Mouse (Mus musculus) left cerebral cortex, adult 18-20 months (tissue): Measurements from ENCODE around the gene Cblb. TPM values are rescaled to one million over a fixed set of nuclear protein-coding genes. Genes with fewer than 3 reads are reported as not detected.

Experiments used
- DNase-seq, 2 experiments: peaks; one replicate each; pipeline ENCODE4 v3.0.0; 2021 to 2022; ENCODE audit warnings: low spot score in 2 of 2, mixed read lengths in 1 of 2
- total RNA-seq, 2 experiments: library from RNA; stranded (reverse); gene quantifications; 2 replicates each; pipeline ENCODE4 v1.2.3; 2021

Gene Cblb
- total RNA-seq, 2 experiments from 2014 or later = 18.6 to 19.4 TPM

DNA sequence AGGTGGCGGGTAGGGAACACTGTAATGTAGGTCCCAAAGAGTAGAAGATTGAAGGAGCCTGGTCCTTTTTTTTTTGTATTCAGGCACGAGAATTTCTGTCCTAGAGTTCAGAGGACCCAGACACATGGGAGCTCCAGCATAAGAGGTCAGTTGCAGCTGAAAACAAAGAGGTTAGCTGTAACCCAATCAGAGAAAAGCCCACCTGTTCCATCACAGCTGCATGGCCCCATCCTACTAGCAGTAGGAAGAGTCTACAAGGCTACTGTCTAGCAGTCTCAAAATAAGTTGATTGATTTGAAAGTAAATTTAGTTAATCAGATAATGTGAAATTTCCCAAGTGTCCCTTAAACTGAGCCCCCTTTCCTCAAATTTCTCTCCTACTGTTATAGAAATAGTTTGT is 40.3 kb downstream of the Cblb start:
- DNase-seq = no peak

DNA sequence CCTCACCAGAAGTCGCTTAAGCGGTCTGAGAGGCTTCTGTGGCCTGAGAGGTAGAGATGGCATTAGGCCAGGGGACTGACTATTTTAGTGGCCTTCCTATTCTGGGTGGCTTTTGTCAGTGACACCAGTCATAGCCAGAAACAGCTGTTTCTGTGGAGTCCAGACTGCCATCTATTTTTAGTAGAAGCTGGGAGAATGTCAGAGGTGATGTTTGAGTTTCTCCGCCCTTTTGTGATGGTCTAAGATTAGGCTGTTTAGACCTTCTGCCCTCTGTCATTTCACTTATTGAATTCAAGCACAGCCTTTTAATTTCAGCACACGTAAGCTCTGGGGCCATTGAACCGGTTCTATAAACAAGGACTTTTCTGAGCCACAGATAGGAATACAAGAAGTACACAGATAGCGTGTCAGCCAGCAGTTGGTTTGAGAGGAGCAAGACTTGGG is 40.8 kb downstream of the Cblb start:
- DNase-seq = no peak

DNA sequence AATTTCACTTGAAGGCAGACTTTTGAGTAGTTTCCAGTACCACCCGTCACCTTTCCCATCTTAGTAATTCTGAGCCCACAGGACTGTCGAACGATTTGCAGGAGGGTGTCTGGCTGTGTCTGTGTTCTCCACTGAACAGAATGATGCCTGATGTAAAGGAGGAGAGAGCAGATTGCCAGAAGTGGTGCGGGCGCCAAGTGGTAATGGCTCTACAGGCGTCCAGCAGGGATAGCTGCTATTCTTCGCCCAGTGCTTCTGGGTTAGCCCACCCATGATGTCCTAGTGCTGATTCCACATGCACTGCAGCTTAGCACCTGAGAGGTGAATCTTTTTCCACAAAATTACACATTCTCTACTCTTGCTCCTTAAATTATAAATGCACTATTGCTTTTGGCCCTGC is 45.6 kb downstream of the Cblb start:
- no peak for DNase-seq

DNA sequence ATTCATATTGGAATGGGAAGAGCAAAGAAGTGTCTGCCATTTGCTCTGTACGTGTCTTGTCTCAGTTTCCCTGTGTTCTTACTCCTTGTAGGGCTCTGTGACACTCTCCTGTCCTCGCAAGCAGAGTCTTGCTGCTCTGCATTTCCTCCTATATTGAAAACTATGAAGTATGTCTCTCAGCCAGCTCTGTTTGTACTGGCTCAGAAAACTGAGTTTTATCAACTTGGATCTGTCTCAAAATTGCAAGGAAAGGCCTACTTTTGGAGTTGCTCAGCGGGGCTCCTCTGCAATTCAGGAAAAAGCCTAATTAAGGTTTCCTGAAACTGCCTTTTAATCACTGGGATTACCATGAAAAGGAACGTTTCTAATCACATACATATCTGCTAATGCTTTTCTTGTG is 46.9 kb downstream of the Cblb start:
- no peak for DNase-seq

DNA sequence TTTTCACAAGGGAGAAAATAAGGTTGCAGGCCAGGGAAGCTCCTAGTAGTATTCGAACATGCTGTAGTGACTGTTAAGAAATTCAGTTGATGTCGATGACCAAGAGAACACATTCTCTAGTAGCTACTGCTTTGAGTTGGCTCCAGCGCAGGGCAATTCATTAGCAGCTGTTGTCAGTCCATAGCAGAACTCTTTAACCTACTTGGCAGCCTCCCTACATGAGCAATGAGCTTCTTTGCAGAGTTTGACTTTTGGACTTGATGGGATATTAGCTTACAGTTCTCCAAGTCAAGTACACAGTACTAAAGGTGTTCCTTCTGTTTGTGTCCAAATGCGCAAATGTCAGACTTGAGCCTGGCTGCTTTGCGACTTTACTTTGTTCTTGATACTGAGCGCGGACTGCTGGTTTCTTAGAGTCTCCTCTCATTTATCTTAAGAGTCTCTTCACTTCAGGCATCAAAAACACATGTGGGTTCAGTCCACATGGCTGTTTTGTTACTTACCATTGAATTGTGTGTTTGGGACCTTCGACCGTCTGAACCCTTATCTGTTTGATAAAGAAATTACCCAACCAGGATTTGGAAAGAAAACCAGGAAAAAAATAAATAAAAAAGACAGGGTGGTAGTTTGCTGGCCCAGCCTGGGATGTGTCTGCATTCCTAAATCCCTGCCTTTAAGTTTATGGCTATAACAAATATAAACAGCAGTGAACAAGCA is 47.9 kb downstream of the Cblb start:
- no peak for DNase-seq

DNA sequence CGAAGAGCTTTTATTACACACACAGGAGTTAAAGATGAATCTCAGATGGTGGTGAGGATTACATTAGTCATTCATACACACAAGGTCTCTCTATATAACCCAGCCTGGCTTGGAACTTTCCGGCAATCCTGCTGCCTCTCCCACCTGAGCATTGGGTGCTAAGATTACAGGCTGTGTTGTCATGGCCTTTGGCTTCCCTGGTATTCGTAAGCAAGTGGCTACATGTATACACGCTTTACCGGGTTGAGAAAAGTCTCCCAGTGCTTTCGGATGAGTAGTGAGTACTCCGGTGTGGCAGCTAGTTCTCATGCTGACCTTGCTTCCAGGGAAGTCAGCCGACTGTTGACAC is 48.4 kb downstream of the Cblb start:
- DNase-seq = no peak

DNA sequence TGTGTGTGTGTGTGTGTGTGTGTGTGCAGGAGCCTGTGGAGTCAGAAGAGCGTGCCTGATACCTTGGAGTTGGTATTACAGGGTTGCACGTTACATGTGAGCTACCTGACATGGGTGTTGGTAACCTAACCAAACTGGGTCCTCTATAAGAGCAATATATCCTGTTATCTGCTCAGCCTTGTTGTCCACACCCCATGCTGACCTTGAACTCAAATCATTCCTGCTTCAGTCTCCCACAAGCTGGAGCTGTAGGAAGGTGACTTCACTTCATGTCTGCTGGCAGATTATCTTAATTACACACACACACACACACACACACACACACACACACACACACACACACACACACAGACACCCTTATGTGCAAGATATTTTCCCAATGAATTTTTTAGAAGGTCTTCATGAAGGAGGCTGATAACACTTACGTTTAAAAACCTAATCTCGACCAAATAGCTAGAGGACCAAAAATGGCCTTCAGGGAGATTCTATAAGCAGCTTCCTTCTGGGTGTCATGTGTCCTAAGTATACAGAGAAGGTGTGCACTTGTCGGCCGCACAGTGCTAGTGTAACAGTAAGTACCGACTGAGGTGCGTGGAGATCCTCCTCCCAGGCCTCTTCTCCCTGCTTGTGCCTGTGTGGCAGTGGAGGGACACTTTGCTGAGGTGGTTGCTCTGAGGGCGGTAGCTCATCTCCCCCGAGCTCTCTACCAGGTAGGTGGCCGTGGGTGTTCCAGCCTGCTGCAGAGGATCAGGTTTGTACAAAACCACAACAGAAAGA is 49.8 kb downstream of the Cblb start:
- DNase-seq = no peak

DNA sequence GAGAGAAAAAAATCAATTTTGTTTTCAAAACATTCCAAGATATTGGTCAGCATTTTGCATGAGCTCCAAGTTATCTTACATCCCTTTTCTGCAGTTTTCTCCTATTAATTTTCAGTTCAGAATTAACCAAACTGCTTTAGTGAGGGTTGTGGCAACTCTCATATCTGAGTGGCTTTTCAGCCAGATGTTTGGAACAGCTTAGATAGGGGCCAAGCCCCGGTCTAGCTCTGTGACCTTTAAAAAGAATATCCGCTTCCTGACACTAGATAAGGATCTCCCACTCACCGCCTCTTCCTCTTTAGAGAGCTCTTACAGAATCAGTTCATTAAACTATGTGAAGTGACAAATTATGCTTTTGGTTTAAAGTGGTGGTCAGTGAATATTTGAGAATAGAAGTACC is 50.7 kb downstream of the Cblb start:
- no peak for DNase-seq

DNA sequence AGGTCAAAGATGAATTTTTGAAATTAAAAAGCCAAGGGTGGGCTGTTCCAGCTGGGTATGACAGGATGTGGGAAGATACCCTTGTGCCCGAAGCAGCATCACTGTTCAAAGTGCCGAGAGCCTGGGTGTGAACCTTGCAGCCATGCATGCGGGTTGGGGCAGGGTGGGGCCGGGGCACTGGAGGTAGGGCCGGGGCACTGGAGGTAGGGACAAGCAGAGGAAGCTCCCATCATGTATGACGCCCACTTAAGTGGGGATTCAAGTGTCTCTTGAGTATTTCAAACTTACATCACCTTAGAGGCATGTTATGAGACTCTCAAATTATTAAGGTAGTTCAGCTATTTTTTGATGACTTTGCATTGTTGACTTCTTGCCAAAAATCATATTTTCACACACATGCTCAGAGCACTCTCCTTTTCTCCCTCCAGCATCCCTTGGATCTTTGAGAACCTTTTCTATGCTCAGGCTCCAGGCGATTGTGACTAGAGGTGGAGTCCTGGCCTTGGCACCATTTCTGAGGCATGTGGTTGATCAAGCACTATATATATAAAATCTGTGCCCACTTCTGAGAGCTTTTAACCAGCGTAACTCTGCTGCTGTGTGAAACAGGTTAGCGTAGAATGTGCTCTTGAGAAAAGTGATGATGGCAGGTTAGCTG is 55.9 kb downstream of the Cblb start:
- DNase-seq = no peak

DNA sequence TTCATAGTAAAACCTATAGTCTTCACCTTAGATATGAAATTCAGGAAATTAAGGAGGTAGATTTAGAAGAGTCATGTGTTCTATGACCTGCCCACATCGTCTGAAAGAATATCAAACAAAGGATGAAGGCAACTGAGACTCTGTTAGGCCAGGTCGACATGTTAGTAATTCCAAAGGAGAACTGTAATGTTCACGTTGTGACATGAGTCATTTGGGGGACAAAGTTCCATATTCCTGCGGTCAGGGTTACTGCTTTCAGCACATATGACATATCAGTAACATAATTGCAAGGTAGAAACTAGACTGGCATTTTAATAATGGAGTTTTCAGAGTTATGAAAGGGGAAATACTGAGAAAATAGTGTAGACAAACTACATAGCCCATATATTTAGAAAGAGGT is 58.3 kb downstream of the Cblb start:
- DNase-seq = no peak

DNA sequence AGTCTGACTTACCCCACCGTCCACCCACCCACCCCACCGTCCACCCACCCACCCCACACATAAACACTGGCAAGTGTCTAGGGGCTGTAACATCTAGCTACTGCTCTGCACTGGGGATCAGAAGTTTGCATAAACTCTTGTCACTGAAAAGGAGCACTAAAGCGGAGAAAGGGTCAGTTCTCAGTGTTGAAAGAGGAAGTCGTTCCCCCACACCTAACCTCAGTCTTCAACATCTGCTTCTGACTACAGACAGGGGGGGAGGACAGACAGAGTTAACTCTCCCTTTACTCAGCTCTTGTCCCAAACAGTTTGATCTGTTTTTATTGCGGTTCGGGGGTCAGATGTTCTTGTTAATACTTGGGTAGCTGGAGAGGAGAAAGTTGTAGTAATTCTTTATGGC is 59.9 kb downstream of the Cblb start:
- DNase-seq = no peak

DNA sequence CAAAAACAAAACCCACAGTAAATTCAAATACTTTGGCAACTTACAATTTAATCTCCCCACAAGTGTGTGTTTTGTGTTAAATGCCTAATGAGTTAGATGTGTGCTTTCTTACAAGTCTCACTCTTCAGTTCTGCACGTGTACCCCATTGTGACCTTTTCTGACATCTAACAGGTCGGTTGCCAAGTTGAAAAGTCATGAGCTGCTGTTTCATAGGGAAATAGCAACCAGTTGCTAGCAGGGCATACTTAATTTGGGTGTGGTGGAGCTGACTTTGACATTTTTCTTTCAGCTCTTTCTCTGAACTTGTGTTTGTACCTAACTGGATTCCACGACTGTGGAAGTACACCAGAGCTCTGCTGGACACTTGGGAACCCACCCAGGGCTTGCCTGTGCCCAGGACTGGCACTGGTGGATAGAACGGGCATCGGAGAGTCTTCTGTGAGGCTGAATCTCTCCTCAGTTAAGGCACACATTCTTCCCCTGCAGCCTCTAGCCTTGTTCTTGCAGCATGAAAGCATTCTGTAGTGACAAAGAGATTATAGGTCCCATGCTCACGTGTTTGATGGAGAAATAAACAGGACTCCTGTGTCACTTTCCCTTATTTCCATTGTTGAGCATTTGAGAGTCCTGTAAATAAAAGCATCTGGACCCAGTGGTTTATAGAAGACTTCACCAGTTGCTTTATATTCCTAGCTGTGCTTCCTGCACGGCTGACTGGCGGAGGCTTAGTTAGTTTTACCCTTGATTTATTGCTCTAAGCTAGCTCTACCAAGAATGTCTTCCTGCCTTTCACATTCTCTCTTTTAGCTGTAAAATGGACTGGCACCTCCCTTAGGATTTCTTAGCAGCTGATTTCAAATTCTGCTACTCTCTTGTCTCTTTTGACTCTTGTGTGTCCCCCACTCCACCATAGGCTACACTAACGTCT is 62.6 kb downstream of the Cblb start:
- DNase-seq = no peak

DNA sequence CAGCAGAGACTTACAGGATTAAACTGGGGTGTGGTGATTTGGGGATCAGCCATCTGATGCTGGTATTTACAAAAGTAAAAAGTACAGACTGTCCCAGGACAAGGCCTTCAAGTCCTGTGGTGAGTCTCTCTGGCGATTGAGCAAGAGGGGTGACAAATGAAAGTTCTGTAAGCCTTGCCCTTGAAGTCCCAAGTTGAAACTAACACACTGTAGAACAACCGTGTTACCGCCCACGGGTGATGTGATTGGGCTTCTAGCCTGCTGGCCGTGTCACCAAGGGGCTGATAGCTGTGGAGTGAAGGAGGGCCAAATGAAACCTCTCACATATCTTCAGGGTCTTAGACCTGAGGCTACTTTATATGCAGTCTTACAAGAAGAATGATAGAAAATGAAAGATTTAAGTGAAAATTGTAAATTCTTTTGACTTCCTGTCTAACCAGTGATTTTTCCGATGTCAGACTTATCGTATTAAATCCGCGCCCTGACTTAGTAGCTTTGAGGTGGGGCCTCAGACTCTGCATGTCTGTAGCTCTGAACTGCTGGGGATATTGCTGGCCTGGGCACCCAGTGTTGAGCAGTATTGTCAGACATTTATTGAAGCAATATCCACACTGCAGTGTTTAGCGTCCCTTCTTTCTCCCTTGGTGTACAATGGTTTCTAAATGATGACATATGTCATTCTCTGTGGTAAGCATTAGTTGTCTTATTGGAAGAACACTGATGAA is 63.9 kb downstream of the Cblb start:
- no peak for DNase-seq

DNA sequence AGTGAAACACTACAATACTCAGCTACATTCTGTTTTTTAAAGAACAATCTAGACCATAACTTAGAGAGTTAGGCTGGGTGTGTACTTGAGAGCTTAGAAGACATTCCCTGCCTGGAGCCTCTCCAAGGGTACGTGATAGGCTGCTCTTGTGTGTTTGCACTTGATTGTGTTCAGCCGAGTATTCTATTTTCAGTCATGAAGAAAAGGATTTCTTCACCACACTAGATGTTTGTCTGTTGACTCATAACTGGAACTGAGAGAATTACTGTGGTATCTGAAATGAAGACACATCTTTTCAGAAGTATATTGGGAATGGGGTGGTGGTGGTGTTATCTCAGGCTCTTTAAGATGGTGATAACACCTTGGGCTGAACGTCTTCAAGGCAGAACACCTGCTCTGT is 64.6 kb downstream of the Cblb start:
- DNase-seq = no peak

DNA sequence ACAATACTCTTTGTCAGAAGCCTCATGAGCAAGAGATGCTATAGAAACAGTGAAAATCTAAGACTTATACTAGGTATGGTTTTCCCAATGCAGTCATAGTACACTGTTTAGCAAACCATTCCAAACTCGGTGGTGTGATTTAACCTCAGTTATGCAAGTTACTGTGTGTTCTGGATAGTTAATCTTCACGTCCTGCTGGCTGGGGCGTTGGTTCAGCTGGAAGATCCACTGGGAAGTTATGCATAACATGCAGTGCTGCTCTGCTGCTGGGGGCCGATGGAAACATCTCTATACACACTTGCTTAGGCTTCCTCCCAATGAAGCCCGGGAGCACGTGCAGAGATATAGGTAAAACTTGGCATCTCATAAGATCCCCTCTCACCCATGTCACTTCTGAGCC is 69.4 kb downstream of the Cblb start:
- no peak for DNase-seq

DNA sequence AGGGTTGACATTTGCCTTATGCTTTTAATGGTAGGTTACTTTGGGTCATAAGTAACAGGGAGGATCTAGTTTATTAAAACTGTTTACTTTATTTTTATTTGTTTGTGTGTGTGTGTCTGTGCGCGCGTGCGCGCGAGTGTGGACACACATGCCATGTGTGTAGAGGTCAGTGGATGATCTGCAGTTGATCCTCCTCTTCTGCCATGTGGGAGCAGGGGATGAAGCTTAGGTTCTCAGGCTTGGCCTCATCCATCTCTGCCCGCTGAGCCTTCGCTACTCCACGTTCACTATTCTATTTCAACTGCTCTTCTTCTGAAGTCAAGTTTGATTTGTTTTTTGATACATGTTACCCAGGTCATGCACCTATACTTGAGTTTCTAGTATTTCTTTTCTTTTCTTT is 73.6 kb downstream of the Cblb start:
- no peak for DNase-seq

DNA sequence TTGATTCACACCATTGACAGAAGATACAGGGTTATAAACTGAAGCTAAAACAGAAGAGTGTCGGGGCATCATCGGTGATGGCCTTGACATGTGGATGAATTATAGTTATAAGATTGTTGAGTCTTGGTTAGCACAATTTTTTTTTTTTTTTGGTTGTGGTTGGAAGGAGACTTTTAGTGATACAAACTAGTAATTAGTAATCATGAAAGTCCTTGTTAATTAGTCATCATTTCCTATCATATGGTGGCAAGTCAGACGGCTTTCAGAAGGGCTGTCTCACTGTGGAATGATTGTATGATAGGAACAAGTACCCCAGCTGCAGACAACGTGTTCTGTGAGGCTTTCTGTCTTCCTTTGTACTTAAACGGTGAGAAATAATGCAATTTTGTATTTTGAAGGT is 76.8 kb downstream of the Cblb start:
- no peak for DNase-seq

DNA sequence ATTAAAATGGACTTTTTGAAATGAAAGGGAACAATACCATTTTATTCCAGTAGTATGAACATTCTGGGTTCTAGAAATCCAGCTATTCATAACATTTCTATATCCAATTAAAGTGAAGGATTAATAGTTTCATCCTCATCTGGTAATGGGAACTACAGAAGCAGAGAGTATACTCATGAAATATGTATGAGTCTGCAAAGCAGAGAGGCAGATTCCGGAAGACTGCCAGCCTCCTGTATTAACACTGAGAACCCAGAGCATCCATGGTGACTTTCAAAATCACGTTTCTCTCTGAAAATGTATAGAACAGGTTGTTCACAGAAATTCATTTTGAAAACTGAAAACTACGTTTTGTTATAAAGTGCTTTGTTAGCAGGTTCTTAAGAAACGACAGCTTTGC is 83.4 kb downstream of the Cblb start:
- peak in 1 of 2 experiments; percentile 34 for DNase-seq

DNA sequence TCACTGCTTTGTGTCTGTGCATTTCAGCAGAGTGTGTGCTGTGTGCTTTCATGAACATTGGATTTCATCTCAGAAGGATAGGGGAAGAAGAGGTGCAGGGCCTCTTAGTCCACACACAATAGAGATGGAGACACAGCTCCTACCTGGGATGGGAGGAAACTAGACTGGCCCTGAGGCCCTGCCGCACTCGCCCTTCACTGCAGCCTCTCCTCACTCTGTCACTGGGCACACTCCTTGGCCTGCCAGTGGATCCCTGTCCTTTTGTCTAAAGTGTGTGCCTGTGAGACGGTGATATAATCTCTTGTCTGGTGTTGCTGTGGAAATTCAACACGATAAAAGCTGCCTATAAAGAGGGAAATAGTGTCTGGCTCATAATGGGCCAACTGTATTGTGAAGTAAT is 88.0 kb downstream of the Cblb start:
- DNase-seq = no peak

DNA sequence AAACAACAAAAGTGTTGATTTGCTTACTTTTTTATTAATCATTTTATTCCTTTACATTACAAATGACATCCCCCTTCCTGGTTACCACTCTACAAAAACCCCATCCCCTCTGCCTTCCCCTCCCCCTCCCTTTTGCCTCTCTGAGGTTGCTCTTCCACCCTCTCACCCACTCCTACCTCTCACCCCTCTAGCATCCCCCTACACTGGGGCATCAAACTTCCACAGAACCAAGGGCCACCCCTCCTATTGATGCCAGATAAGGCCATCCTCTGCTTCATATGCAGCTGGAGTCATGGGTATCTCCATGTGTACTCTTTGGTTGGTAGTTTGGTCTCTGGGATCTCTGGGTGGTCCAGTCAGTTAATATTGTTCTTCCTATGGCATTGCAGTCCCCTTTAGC is 93.9 kb downstream of the Cblb start:
- no peak for DNase-seq

DNA sequence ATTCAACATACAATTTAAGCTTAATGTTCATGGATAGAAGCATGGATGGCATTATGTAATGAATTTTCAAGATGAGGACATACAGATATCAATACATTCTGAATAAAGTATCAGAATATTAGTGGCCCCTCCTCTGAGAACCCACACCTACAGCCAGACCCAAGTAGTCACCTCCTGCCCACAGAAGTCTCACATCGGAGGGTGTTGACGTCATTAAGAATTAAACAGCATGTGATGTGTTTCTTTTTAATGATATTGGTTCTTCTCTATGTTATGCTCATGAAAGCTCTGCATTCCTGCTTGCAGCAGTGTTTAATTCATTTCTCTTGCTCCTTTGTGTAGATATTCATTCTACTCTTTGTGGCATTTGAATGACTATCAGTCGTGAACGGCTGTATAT is 94.9 kb downstream of the Cblb start:
- no peak for DNase-seq
